Mouse (Mus musculus): ENCODE measurements around the gene Mmd2.
A peak's percentile ranks its signal among the peaks of the same experiment; 100 is the strongest.

Mmd2 gene

GRCm38 (mm10) chr5:142608259-142608988, at the start of gene Mmd2:
Gene Mmd2 (minus strand): TSS chr5:142608800.
- no peak for DNase-seq (ENCODE audit: low spot score)

- no peak for DNase-seq (ENCODE audit: low spot score)
These were observed 43.7 kb upstream of the Mmd2 start for GRCm38 (mm10) chr5:142652266-142652665.

- no peak for DNase-seq (ENCODE audit: low spot score)
These were observed 42.3 kb upstream of the Mmd2 start for GRCm38 (mm10) chr5:142650794-142651497.

- no peak for DNase-seq (ENCODE audit: low spot score)
These were observed 41.8 kb upstream of the Mmd2 start for GRCm38 (mm10) chr5:142650390-142650789.

GRCm38 (mm10) chr5:142649460-142650050, 41.0 kb upstream of the Mmd2 start:
- no peak for DNase-seq (ENCODE audit: low spot score)

GRCm38 (mm10) chr5:142648162-142648561, 39.6 kb upstream of the Mmd2 start:
- DNase-seq (ENCODE audit: low spot score) = no peak

- DNase-seq (ENCODE audit: low spot score) = no peak
These were observed 32.9 kb upstream of the Mmd2 start for GRCm38 (mm10) chr5:142641331-142642051.

- no peak for DNase-seq (ENCODE audit: low spot score)
These were observed 31.5 kb upstream of the Mmd2 start for GRCm38 (mm10) chr5:142640088-142640487.

- DNase-seq (ENCODE audit: low spot score) = no peak
These were observed 29.2 kb upstream of the Mmd2 start for GRCm38 (mm10) chr5:142637823-142638222.

- DNase-seq (ENCODE audit: low spot score) = no peak
These were observed 21.6 kb upstream of the Mmd2 start for GRCm38 (mm10) chr5:142630224-142630623.

- no peak for DNase-seq (ENCODE audit: low spot score)
These were observed 21.0 kb upstream of the Mmd2 start for GRCm38 (mm10) chr5:142629663-142630025.

GRCm38 (mm10) chr5:142628726-142629662, 20.4 kb upstream of the Mmd2 start:
- DNase-seq (ENCODE audit: low spot score) = peak; percentile 88

GRCm38 (mm10) chr5:142627398-142627797, 18.8 kb upstream of the Mmd2 start, which contains the start of gene Wipi2:
Gene Wipi2 (plus strand): TSS chr5:142627698.
- no peak for DNase-seq (ENCODE audit: low spot score)

GRCm38 (mm10) chr5:142623080-142623479, 14.5 kb upstream of the Mmd2 start:
- DNase-seq (ENCODE audit: low spot score) = no peak

GRCm38 (mm10) chr5:142622134-142622533, 13.5 kb upstream of the Mmd2 start:
- DNase-seq (ENCODE audit: low spot score) = no peak

GRCm38 (mm10) chr5:142621421-142621820, 12.8 kb upstream of the Mmd2 start:
- DNase-seq (ENCODE audit: low spot score) = no peak

GRCm38 (mm10) chr5:142619866-142620265, 11.3 kb upstream of the Mmd2 start:
- DNase-seq (ENCODE audit: low spot score) = no peak

GRCm38 (mm10) chr5:142616326-142616725, 7.7 kb upstream of the Mmd2 start:
- DNase-seq (ENCODE audit: low spot score) = no peak

- DNase-seq (ENCODE audit: low spot score) = no peak
These were observed 7.0 kb upstream of the Mmd2 start for GRCm38 (mm10) chr5:142615638-142616037.

- no peak for DNase-seq (ENCODE audit: low spot score)
These were observed 5.9 kb upstream of the Mmd2 start for GRCm38 (mm10) chr5:142614513-142614912.

GRCm38 (mm10) chr5:142610362-142610761, 1.8 kb upstream of the Mmd2 start:
- no peak for DNase-seq (ENCODE audit: low spot score)
